Mouse (Mus musculus): ENCODE data around the gene Zdhhc24. TPM values are rescaled to one million over a fixed set of nuclear protein-coding genes. Genes with fewer than 3 reads are reported as not detected.

The Zdhhc24 gene
- polyA plus RNA-seq, 1 experiment: not detected

GRCm38 (mm10) chr19:4919652-4920051, 41.2 kb downstream of the Zdhhc24 start:
- WGBS: 81% methylated on average over 6 of the region's 6 CpGs
- Histone ChIP-seq H3K27ac (ENCODE audit: insufficient read depth, low read depth, low read length) (no peak overlapping the region), H3K4me3 (ENCODE audit: insufficient read depth, low read depth, low read length) (no peak overlapping the region), H3K4me1 (ENCODE audit: control insufficient read depth, insufficient read depth, low read length) (no peaks in the 10 kb centered on the region)
- no peak for TF ChIP-seq CTCF (IDR thresholded peaks at IDR 0.05; ENCODE audit: insufficient read depth, low read depth, low read length)

- 97% methylated on average over 11 of the region's 11 CpGs for WGBS
- TF ChIP-seq CTCF (IDR thresholded peaks at IDR 0.05; ENCODE audit: insufficient read depth, low read depth, low read length) (no peak), POLR2A (IDR thresholded peaks at IDR 0.05; ENCODE audit: insufficient read depth, low read depth, low read length) (no peak)
- H3K4me1 ChIP-seq (ENCODE audit: control insufficient read depth, insufficient read depth, low read length): peaks cover 12% of the 10 kb centered on the region
- H3K4me3 ChIP-seq (ENCODE audit: insufficient read depth, low read depth, low read length): no peak overlapping the region
- H3K27ac ChIP-seq (ENCODE audit: insufficient read depth, low read depth, low read length): no peak overlapping the region
Observed at GRCm38 (mm10) chr19:4925121-4925860, 46.8 kb downstream of the Zdhhc24 start.

DNA sequence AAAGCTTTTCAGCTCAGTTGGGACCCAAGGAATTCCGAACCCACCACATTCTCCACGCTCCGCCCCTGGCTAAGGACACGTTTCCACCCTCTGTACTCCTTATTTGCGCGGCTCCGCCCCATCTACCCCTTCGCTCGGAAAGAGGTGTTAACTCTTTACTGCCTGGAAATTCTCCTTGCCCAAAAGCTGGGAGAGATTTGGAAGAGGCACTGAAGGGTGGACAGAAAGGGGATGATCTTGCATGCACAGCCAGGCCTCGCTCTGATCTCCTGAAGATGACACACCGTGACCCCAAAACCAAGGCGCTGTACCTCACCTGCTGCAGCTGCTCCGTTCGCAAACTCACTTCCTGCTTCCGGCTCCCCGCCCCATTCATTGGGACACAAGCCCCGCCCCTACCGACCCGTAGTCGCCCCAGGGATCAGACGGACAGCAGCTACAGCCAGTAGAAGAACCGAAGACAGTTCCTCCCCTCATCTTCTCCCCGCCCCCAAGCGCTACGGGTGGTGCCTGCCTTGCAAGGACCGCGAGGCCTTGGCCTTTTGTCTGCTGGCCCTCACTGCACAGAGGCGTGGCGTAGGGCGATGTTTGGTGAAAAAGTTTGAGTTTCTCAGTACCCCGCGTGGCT, 49.5 kb downstream of the Zdhhc24 start, which contains the start of gene Dpp3:
Gene Dpp3 (minus strand): TSS at position 384 of the 628 bp plus-strand sequence.
- TF ChIP-seq POLR2A (IDR thresholded peaks at IDR 0.05; ENCODE audit: insufficient read depth, low read depth, low read length): peak; percentile 79
- TF ChIP-seq CTCF (IDR thresholded peaks at IDR 0.05; ENCODE audit: insufficient read depth, low read depth, low read length): no peak
- peak within 1 kb of the TSS; percentile 89 for H3K4me3 ChIP-seq (ENCODE audit: insufficient read depth, low read depth, low read length)
- H3K27ac ChIP-seq (ENCODE audit: insufficient read depth, low read depth, low read length): 0 out of 2 replicates have a peak within 1 kb of the TSS, but pooled peaks have one; percentile 36
- WGBS: 1% methylated on average over 32 of the region's 32 CpGs
- peaks cover 12% of the 10 kb centered on the region for H3K4me1 ChIP-seq (ENCODE audit: control insufficient read depth, insufficient read depth, low read length)

DNA sequence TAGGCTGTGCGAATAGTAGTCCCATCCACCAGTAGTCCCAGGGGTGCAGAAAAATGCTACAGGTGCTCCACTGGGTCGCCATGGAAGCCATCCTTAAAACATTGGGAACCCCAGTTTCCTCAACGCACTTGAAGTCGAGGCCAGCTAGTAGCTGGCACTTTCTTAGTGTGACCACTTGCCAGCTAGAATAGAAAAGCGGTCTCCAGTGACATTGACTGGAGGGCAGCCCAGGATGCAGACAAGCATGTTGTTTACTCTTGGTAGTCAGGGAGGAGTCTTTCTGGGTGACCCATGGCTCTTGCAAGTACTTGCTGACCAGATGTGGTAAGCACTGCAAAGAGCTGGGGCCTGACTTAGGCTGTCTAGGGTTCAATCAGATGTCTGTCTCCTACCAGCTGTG, 50.3 kb downstream of the Zdhhc24 start:
- 37% methylated on average over 5 of the region's 5 CpGs for WGBS
- Histone ChIP-seq H3K4me1 (ENCODE audit: control insufficient read depth, insufficient read depth, low read length) (peaks cover 12% of the 10 kb centered on the region), H3K4me3 (ENCODE audit: insufficient read depth, low read depth, low read length) (no peak overlapping the region), H3K27ac (ENCODE audit: insufficient read depth, low read depth, low read length) (no peak overlapping the region)
- TF ChIP-seq CTCF (IDR thresholded peaks at IDR 0.05; ENCODE audit: insufficient read depth, low read depth, low read length) (no peak), POLR2A (IDR thresholded peaks at IDR 0.05; ENCODE audit: insufficient read depth, low read depth, low read length) (no peak)

Other genes starting within 250 kb of the Zdhhc24 start
- not detected in 2 replicates for gene Gm960, start 180.0 kb upstream of the Zdhhc24 start, polyA plus RNA-seq (2012; ENCODE audit: insufficient read depth, insufficient read length, low replicate concordance, missing spikeins)
- 60.8 TPM in 1 of 2 replicates, not detected in the other for gene Sptbn2, start 167.5 kb upstream of the Zdhhc24 start, polyA plus RNA-seq (2012; ENCODE audit: insufficient read depth, insufficient read length, low replicate concordance, missing spikeins)
- gene Rbm4b, start 122.2 kb upstream of the Zdhhc24 start, polyA plus RNA-seq (2012; ENCODE audit: insufficient read depth, insufficient read length, low replicate concordance, missing spikeins): not detected in 2 replicates
- 103 TPM in 1 of 2 replicates, not detected in the other for gene Rbm4, start 84.8 kb upstream of the Zdhhc24 start, polyA plus RNA-seq (2012; ENCODE audit: insufficient read depth, insufficient read length, low replicate concordance, missing spikeins)
- not detected in 2 replicates for gene Gm21992, start 67.1 kb upstream of the Zdhhc24 start, polyA plus RNA-seq (2012; ENCODE audit: insufficient read depth, insufficient read length, low replicate concordance, missing spikeins)
- gene Rbm14, start 67.0 kb upstream of the Zdhhc24 start, polyA plus RNA-seq (2012; ENCODE audit: insufficient read depth, insufficient read length, low replicate concordance, missing spikeins): not detected in 2 replicates
- gene Ccs, start 39.3 kb upstream of the Zdhhc24 start, polyA plus RNA-seq (2012; ENCODE audit: insufficient read depth, insufficient read length, low replicate concordance, missing spikeins): not detected in 2 replicates
- not detected in 2 replicates for gene Ccdc87, start 39.3 kb upstream of the Zdhhc24 start, polyA plus RNA-seq (2012; ENCODE audit: insufficient read depth, insufficient read length, low replicate concordance, missing spikeins)
- not detected in 2 replicates for gene Ctsf, start 23.5 kb upstream of the Zdhhc24 start, polyA plus RNA-seq (2012; ENCODE audit: insufficient read depth, insufficient read length, low replicate concordance, missing spikeins)
- not detected in 2 replicates for gene Actn3, start 759 bp upstream of the Zdhhc24 start, polyA plus RNA-seq (2012; ENCODE audit: insufficient read depth, insufficient read length, low replicate concordance, missing spikeins)
- not detected in 2 replicates for gene Bbs1, start 28.0 kb downstream of the Zdhhc24 start, polyA plus RNA-seq (2012; ENCODE audit: insufficient read depth, insufficient read length, low replicate concordance, missing spikeins)
- not detected in 2 replicates for gene Dpp3, start 49.6 kb downstream of the Zdhhc24 start, polyA plus RNA-seq (2012; ENCODE audit: insufficient read depth, insufficient read length, low replicate concordance, missing spikeins)
- not detected in 2 replicates for gene Peli3, start 64.5 kb downstream of the Zdhhc24 start, polyA plus RNA-seq (2012; ENCODE audit: insufficient read depth, insufficient read length, low replicate concordance, missing spikeins)
- not detected in 2 replicates for gene Mrpl11, start 83.5 kb downstream of the Zdhhc24 start, polyA plus RNA-seq (2012; ENCODE audit: insufficient read depth, insufficient read length, low replicate concordance, missing spikeins)
- gene Npas4, start 111.6 kb downstream of the Zdhhc24 start, polyA plus RNA-seq (2012; ENCODE audit: insufficient read depth, insufficient read length, low replicate concordance, missing spikeins): not detected in 2 replicates
- not detected in 2 replicates for gene Slc29a2, start 145.2 kb downstream of the Zdhhc24 start, polyA plus RNA-seq (2012; ENCODE audit: insufficient read depth, insufficient read length, low replicate concordance, missing spikeins)
- gene B4gat1, start 160.2 kb downstream of the Zdhhc24 start, polyA plus RNA-seq (2012; ENCODE audit: insufficient read depth, insufficient read length, low replicate concordance, missing spikeins): not detected in 2 replicates
- not detected in 2 replicates for gene AC124502.3, start 160.2 kb downstream of the Zdhhc24 start, polyA plus RNA-seq (2012; ENCODE audit: insufficient read depth, insufficient read length, low replicate concordance, missing spikeins)
- not detected in 2 replicates for gene Brms1, start 162.7 kb downstream of the Zdhhc24 start, polyA plus RNA-seq (2012; ENCODE audit: insufficient read depth, insufficient read length, low replicate concordance, missing spikeins)
- gene Rin1, start 171.8 kb downstream of the Zdhhc24 start, polyA plus RNA-seq (2012; ENCODE audit: insufficient read depth, insufficient read length, low replicate concordance, missing spikeins): not detected in 2 replicates
- not detected in 2 replicates for gene Cd248, start 189.4 kb downstream of the Zdhhc24 start, polyA plus RNA-seq (2012; ENCODE audit: insufficient read depth, insufficient read length, low replicate concordance, missing spikeins)
- not detected in 2 replicates for gene Tmem151a, start 206.9 kb downstream of the Zdhhc24 start, polyA plus RNA-seq (2012; ENCODE audit: insufficient read depth, insufficient read length, low replicate concordance, missing spikeins)
- gene Yif1a, start 209.9 kb downstream of the Zdhhc24 start, polyA plus RNA-seq (2012; ENCODE audit: insufficient read depth, insufficient read length, low replicate concordance, missing spikeins): not detected in 2 replicates
- not detected in 2 replicates for gene Cnih2, start 219.9 kb downstream of the Zdhhc24 start, polyA plus RNA-seq (2012; ENCODE audit: insufficient read depth, insufficient read length, low replicate concordance, missing spikeins)
- not detected in 2 replicates for gene Rab1b, start 228.4 kb downstream of the Zdhhc24 start, polyA plus RNA-seq (2012; ENCODE audit: insufficient read depth, insufficient read length, low replicate concordance, missing spikeins)
- not detected in 2 replicates for gene Klc2, start 239.9 kb downstream of the Zdhhc24 start, polyA plus RNA-seq (2012; ENCODE audit: insufficient read depth, insufficient read length, low replicate concordance, missing spikeins)